Mouse (Mus musculus) forebrain, embryonic 15.5 days (tissue): Measurements from ENCODE around the gene Cltb. TPM values are rescaled to one million over a fixed set of nuclear protein-coding genes. Genes with fewer than 3 reads are reported as not detected.

Experiments used
- ATAC-seq: fragments of 200-750 bp; cut with Nextera tagmentation; replicated peaks from 2 replicates; pipeline ENCODE4 v1.8.0; 2017; ENCODE audit warnings: mild to moderate bottlenecking, moderate TSS enrichment, moderate library complexity
- H3K27ac ChIP-seq: fragments of 300-500 bp; sonication (generic); replicated peaks from 2 replicates; pipeline ENCODE4 v1.5.1; 2015; ENCODE audit warnings: mild to moderate bottlenecking, inconsistent platforms
- H3K27me3 ChIP-seq: fragments of 300-500 bp; sonication (generic); 2 replicates; pipeline ENCODE4 v1.6.1; 2015; ENCODE audit warnings: inconsistent platforms
- H3K36me3 ChIP-seq: fragments of 300-500 bp; sonication (generic); 2 replicates; pipeline ENCODE4 v1.6.1; 2015; ENCODE audit warnings: mild to moderate bottlenecking, inconsistent platforms
- H3K4me1 ChIP-seq: fragments of 300-500 bp; sonication (generic); 2 replicates; pipeline ENCODE4 v1.6.1; 2015; ENCODE audit warnings: inconsistent platforms
- H3K4me2 ChIP-seq: fragments of 300-500 bp; sonication (generic); replicated peaks from 2 replicates; pipeline ENCODE4 v1.6.1; 2015; ENCODE audit warnings: mild to moderate bottlenecking, inconsistent platforms
- H3K4me3 ChIP-seq: fragments of 300-500 bp; sonication (generic); 2 replicates; pipeline ENCODE4 v1.5.1; 2015; ENCODE audit warnings: mild to moderate bottlenecking, inconsistent platforms
- H3K9ac ChIP-seq: fragments of 300-500 bp; sonication (generic); replicated peaks from 2 replicates; pipeline ENCODE4 v1.6.1; 2015; ENCODE audit warnings: mild to moderate bottlenecking, inconsistent platforms
- H3K9me3 ChIP-seq: fragments of 300-500 bp; sonication (generic); 2 replicates; pipeline ENCODE4 v1.6.1; 2016; ENCODE audit warnings: inconsistent platforms
- WGBS: fragments of 180-500 bp; shearing (Covaris S2); methylation state at CpG from one replicate; pipeline ENCODE4 v1.1.7; 2015; ENCODE audit warnings: mixed read lengths; 5-methylcytosine and 5-hydroxymethylcytosine counted together
- polyA plus RNA-seq: library from polyadenylated mRNA; unstranded; fragments of >200 nt; fragmentation: Nextera tagmentation; extraction: Ambion mirVana; gene quantifications from 2 replicates; pipeline ENCODE4 v1.2.1, GENCODE M21; 2015

Cltb gene
- polyA plus RNA-seq, 1 experiment from 2014 or later, result 125 TPM

DNA sequence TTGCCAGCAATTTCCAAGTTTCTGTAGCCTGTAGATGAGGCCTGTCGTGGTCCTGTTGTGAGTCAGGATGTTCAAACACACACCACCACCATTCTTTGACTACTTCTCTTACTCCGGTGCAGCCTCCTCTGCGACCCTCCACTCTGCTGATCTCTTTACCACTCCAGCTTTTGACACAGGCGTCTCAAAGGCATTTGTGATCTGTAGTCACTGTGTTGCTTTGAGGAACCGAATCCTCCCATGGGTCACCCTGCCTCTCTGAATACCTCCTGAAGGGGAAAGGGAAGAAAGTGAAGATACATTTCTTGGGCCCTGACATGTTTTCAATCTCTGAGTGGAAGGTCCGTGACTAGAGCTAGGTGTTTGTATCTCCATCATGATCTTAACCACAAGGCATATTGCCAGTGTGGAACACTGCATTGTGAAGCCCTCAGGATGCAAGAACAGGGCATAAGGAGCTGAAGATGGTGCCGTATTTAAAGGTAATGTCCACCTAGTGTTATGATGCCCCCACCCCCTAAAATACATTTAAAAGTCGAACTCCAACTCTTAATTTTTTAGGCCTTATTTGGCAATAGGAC lies 19.3 kb downstream of the Cltb start:
- Histone ChIP-seq H3K27me3 (no peaks in the 10 kb centered on the region), H3K36me3 (peaks cover 5% of the 10 kb centered on the region), H3K27ac (no peak overlapping the region), H3K4me3 (peak overlapping the region; percentile 96; the same call in 1 of the 2 replicates), H3K9ac (no peak overlapping the region), H3K4me1 (peaks cover 37% of the 10 kb centered on the region), H3K9me3 (no peaks in the 10 kb centered on the region), H3K4me2 (0 out of 2 replicates have a peak overlapping the region, but pooled peaks have one; percentile 82)
- 93% methylated on average over 8 of the region's 8 CpGs for WGBS
- ATAC-seq, result no peak

DNA sequence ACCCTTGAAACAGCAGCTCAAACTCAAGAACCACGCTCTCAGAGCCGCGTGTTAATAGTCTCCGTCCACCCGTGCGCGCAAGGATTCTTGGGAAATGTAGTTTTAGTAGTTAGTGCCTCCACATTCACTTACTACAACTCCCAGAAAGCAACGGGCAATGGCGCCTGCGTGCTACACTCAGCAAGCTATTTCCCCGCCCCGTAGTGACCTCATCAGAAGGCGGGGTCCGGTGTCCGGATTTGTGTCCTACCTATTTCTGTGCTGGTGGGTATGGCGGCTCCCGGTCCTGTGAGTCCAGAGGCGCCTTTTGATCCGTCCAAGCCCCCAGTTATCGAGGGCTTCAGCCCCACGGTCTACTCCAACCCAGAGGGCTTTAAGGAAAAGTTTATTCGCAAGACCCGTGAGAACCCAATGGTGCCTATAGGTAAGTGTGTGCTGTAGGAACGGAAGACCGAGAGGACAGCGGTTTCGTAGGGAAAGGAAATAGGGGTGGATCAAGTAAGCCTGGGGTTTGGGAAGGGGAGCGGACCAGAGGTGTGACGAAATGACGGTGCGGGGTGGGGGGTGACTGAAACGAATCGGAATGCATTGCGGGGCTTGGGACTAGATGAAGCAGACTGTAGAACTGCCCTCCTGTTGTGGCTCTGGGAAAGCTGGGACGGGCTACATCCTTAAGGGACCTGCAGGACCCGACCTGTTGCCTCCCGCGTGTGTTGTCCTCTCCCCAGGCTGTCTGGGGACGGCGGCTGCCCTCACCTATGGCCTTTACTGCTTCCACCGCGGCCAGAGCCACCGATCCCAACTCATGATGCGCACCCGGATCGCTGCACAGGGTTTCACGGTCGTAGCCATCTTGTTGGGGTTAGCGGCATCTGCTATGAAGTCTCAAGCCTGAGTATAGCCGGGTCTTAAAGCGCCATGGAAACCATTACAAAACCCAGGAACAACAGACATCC lies 20.9 kb downstream of the Cltb start, which contains the start of the genes Nop16 and Higd2a:
Gene Nop16 (minus strand): TSS at position 95 of the 956 bp plus-strand sequence.
Gene Higd2a (plus strand): TSS at position 212 of the 956 bp plus-strand sequence.
- ATAC-seq, result peak; percentile 98
- under 1% methylated on average over 51 of the region's 51 CpGs for WGBS
- peak within 1 kb of the TSS; percentile 91 for H3K27ac ChIP-seq
- H3K4me2 ChIP-seq, result peak within 1 kb of the TSS; percentile 82
- H3K9me3 ChIP-seq, result no peaks in the 10 kb centered on the region
- H3K9ac ChIP-seq, result peak within 1 kb of the TSS; percentile 92
- peaks cover 32% of the 10 kb centered on the region for H3K4me1 ChIP-seq
- H3K4me3 ChIP-seq, result peak within 1 kb of the TSS; percentile 96
- H3K27me3 ChIP-seq, result no peaks in the 10 kb centered on the region
- H3K36me3 ChIP-seq, result peaks cover 15% of the 10 kb centered on the region

DNA sequence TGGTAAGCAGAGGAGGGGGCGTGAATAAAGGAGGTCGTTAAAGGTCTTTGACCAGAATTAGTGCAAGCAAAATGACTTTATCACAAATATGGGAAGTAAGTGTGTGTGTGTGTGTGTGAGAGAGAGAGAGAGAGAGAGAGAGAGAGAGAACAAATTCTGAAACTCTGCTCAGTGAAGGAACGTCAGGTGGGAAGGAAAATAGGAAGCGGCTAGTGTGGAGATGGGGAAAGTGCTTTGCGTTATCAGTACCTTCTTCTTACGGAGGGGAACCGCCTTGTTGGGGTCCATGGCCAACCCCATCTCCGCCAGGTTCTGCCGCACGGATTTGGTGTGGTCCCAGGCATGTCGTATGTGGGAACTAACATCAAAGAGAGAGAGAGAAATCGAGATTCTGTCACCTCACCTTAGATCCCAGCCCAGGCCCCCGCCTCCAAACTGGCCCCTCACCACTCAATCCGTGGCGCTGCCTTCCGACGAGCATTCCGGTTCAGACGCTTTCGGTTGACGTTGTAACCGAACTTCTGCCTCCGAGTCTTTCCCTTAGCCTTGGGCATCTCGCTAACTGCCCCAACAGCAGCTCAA lies 21.6 kb downstream of the Cltb start:
- Histone ChIP-seq H3K9me3 (no peaks in the 10 kb centered on the region), H3K4me1 (peaks cover 32% of the 10 kb centered on the region), H3K4me3 (peak overlapping the region; percentile 96), H3K4me2 (peak overlapping the region; percentile 73), H3K36me3 (peaks cover 22% of the 10 kb centered on the region), H3K9ac (peak overlapping the region; percentile 62), H3K27me3 (no peaks in the 10 kb centered on the region), H3K27ac (peak overlapping the region; percentile 9; the same call in 1 of the 2 replicates)
- 2% methylated on average over 24 of the region's 24 CpGs for WGBS
- ATAC-seq, result peak; percentile 53

DNA sequence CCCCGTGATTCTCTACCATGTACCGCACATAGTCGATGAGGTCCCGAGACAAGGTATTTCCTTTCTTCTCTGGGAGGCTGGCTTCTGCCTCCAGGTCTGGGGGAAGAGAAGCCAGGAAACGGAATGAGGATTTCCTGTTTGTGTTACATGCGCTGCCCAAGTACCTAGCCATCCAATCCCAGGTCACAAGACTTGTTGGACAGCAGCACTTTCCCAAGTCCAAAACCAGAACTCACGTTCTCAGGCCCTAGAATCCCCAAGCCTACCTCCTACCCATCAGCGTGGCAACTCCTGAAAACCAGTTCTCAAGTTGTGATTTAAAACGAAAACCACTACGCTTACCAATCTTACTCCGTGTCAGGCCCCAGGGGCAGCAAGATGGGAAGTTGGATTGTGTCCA lies 25.3 kb downstream of the Cltb start:
- 94% methylated on average over 11 of the region's 11 CpGs for WGBS
- H3K27me3 ChIP-seq, result no peaks in the 10 kb centered on the region
- no peak overlapping the region for H3K4me2 ChIP-seq
- no peak overlapping the region for H3K27ac ChIP-seq
- no peaks in the 10 kb centered on the region for H3K9me3 ChIP-seq
- H3K4me1 ChIP-seq, result peaks cover 23% of the 10 kb centered on the region
- no peak overlapping the region for H3K4me3 ChIP-seq
- H3K36me3 ChIP-seq, result peaks cover 51% of the 10 kb centered on the region
- no peak overlapping the region for H3K9ac ChIP-seq
- no peak for ATAC-seq

DNA sequence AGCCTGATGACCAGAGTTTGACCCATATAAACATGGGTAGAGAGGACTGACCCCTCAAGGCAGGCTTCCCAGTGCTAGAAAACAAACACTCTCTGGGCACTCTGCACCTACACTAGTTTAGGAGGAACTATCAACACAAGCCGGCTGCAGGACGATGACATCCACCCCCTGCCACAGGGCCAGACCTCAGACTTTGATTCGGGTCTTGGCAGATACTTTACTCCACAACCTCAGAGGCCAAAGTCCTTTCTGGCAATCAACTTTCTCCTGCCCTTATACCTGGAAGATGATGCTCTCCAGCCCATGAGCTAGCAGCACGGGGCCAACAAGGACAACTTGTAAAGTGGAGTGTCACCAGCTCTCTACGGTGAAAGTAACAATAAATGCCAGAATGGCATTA lies 28.3 kb downstream of the Cltb start:
- ATAC-seq, result no peak
- H3K4me3 ChIP-seq, result no peak overlapping the region
- WGBS, result 90% methylated on average over 5 of the region's 5 CpGs
- no peak overlapping the region for H3K27ac ChIP-seq
- H3K27me3 ChIP-seq, result no peaks in the 10 kb centered on the region
- H3K4me1 ChIP-seq, result 0 out of 2 replicates have a peak, but pooled peaks cover 5% of the 10 kb centered on the region
- H3K9ac ChIP-seq, result no peak overlapping the region
- H3K9me3 ChIP-seq, result no peaks in the 10 kb centered on the region
- H3K36me3 ChIP-seq, result peaks cover 67% of the 10 kb centered on the region
- no peak overlapping the region for H3K4me2 ChIP-seq

- H3K4me1 ChIP-seq, result peaks cover 8% of the 10 kb centered on the region
- H3K4me3 ChIP-seq, result no peak overlapping the region
- WGBS, result 53% methylated on average over 10 of the region's 10 CpGs
- no peak overlapping the region for H3K9ac ChIP-seq
- peaks cover 67% of the 10 kb centered on the region for H3K36me3 ChIP-seq
- H3K4me2 ChIP-seq, result no peak overlapping the region
- H3K27me3 ChIP-seq, result no peaks in the 10 kb centered on the region
- no peak for ATAC-seq
- H3K27ac ChIP-seq, result 0 out of 2 replicates have a peak overlapping the region, but pooled peaks have one; percentile 19
- H3K9me3 ChIP-seq, result no peaks in the 10 kb centered on the region
These were observed 29.0 kb downstream of the Cltb start for GRCm38 (mm10) chr13:54582126-54582525.

- no peak overlapping the region for H3K4me2 ChIP-seq
- no peaks in the 10 kb centered on the region for H3K9me3 ChIP-seq
- no peak overlapping the region for H3K9ac ChIP-seq
- 83% methylated on average over 2 of the region's 2 CpGs for WGBS
- H3K4me1 ChIP-seq, result peaks cover 15% of the 10 kb centered on the region
- peaks cover 67% of the 10 kb centered on the region for H3K36me3 ChIP-seq
- H3K27me3 ChIP-seq, result no peaks in the 10 kb centered on the region
- H3K4me3 ChIP-seq, result no peak overlapping the region
- H3K27ac ChIP-seq, result no peak overlapping the region
- no peak for ATAC-seq
These were observed 29.8 kb downstream of the Cltb start for GRCm38 (mm10) chr13:54581385-54581784.

DNA sequence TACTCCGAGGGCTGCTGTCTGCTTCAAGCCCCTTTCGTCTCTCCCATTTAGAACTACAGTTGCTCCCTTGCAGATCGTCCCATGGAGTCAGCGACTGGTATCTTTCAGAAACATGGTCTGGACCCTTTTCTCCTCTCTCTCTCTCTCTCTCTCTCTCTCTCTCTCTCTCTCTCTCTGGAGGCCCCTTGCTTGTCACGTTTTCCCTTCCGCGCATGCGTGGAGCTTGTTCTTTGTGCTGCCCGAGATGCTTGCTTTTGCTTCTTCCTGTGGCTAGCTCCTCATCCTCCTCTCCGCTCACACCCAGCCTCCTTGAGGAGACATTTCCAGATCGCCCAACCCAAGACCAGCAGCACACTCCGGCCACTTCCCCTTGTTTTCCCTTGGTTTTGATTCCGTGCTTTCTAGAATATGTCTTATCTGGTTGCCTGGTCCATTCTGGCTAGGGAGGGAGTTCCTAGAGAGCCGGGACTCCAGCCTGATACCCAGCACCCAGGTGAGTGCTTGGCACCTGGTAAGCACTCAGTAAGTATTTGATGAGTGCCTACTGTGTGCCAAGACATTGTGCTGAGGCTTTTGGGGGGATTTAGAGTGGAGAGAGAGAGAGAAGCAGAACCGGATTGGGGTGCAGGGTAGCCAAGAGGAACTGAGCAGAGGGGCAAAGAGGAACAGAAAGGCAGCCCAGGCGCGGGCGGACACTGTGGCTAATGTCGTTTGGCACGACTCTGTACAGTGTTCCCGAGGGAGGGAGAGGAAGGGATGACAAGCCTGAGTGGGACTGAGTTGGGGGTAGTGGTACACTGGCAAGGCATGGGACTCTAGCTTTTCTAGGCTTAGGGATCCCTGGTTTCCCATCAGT lies 33.3 kb downstream of the Cltb start:
- Histone ChIP-seq H3K9me3 (no peaks in the 10 kb centered on the region), H3K4me2 (no peak overlapping the region), H3K9ac (no peak overlapping the region), H3K27ac (no peak overlapping the region), H3K4me1 (peaks cover 29% of the 10 kb centered on the region), H3K36me3 (peaks cover 33% of the 10 kb centered on the region), H3K4me3 (no peak overlapping the region), H3K27me3 (no peaks in the 10 kb centered on the region; the same call in 1 of the 2 replicates)
- 85% methylated on average over 21 of the region's 21 CpGs for WGBS
- no peak for ATAC-seq

DNA sequence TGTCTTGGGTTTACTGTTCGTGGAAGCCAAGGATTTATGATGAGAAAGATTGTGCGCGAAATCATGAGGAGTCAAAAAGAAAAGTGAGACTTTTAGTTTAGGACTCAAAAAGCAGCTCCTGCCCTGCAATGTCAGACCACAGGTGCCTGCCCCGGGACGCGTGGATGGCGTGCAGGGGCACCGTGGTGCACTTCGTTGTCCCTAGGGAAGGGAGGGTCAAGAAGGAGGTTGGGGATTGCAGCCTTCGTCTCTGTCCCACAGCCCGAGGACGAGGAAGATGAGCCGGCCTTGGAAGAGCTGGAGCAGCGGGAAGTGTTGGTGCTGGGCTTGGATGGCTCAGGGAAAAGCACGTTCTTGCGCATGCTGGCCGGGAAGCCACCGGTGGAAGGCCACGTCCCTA lies 35.7 kb downstream of the Cltb start:
- Histone ChIP-seq H3K27ac (peak overlapping the region; percentile 71; the same call in 1 of the 2 replicates), H3K27me3 (no peaks in the 10 kb centered on the region; the same call in 1 of the 2 replicates), H3K9ac (peak overlapping the region; percentile 82), H3K36me3 (peaks cover 14% of the 10 kb centered on the region; the same call in 1 of the 2 replicates), H3K4me1 (peaks cover 24% of the 10 kb centered on the region), H3K9me3 (no peaks in the 10 kb centered on the region), H3K4me3 (peak overlapping the region; percentile 86), H3K4me2 (peak overlapping the region; percentile 87)
- no peak for ATAC-seq
- 3% methylated on average over 19 of the region's 19 CpGs for WGBS

DNA sequence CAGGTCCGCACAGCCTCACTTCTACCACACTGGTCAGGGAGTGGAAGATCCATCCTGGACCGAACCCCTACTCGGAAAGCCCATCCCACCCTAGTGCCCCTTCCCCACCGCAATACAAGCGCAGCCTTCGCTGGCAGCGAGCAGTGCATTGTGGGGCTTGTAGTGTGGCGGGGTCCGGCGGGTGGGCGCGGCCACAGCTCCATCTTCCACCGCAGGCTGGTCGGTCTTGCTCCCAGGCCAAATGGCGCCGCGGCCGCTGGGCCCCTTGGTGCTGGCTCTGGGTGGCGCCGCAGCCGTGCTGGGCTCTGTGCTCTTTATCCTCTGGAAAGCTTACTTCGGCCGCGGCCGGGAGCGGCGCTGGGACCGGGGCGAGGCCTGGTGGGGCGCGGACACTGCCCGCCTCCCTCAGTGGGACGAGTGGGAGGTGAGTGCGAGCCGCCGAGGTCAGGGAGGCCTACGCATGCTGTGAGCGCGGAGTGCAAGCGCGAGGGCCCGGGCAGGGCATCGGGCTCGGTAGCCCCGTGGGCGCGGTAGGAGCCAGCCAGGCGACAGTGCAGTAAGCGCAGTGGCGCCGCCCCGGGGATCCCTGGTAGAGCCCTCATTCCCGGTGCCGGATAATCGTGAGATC lies 36.2 kb downstream of the Cltb start, which contains the start of gene Arl10:
Gene Arl10 (plus strand): TSS at position 162 of the 628 bp plus-strand sequence.
- H3K4me3 ChIP-seq, result peak within 1 kb of the TSS; percentile 86
- H3K27me3 ChIP-seq, result no peaks in the 10 kb centered on the region; the same call in 1 of the 2 replicates
- ATAC-seq, result peak; percentile 94
- WGBS, result under 1% methylated on average over 55 of the region's 55 CpGs
- H3K9ac ChIP-seq, result peak within 1 kb of the TSS; percentile 82
- H3K27ac ChIP-seq, result peak within 1 kb of the TSS; percentile 71
- H3K4me2 ChIP-seq, result peak within 1 kb of the TSS; percentile 87
- H3K4me1 ChIP-seq, result peaks cover 24% of the 10 kb centered on the region
- H3K9me3 ChIP-seq, result no peaks in the 10 kb centered on the region
- peaks cover 9% of the 10 kb centered on the region; the same call in 1 of the 2 replicates for H3K36me3 ChIP-seq

DNA sequence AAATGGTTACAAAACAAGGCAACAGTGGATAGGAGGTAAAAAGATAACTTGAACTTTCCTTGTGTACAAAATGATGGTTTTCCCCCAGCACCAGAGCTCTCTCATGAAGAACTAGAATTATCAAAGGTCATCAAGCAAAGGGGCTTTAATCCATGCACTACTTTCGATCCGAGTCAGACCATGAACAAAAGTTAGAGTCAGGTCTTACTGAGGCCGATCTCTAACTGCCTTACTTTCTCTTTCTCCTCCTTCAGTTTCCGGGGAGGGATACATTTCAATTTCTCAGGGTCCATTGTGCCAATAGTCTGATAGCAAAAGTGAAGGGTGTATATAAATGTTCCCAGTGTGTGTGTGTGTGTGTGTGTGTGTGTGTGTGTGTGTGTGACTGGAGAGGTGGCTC lies 38.5 kb downstream of the Cltb start:
- H3K4me2 ChIP-seq, result no peak overlapping the region
- WGBS, result 78% methylated on average over 4 of the region's 4 CpGs
- no peak overlapping the region for H3K27ac ChIP-seq
- H3K27me3 ChIP-seq, result no peaks in the 10 kb centered on the region; the same call in 1 of the 2 replicates
- no peaks in the 10 kb centered on the region for H3K36me3 ChIP-seq
- H3K9me3 ChIP-seq, result no peaks in the 10 kb centered on the region
- peaks cover 24% of the 10 kb centered on the region for H3K4me1 ChIP-seq
- H3K4me3 ChIP-seq, result no peak overlapping the region
- no peak overlapping the region for H3K9ac ChIP-seq
- ATAC-seq, result no peak
